Mouse (Mus musculus) cortical plate, adult 2 months (tissue): ENCODE results near the gene Abcc9. TPM values are rescaled to one million over a fixed set of nuclear protein-coding genes. Genes with fewer than 3 reads are reported as not detected.

Source experiments
- H3K27ac ChIP-seq: fragments of 200-500 bp; 2 replicates; pipeline ENCODE4 v1.5.1; 2012; ENCODE audit warnings: low read length, control low read depth, inconsistent platforms; ENCODE audit not compliant: insufficient read depth
- H3K4me1 ChIP-seq: fragments of 200-500 bp; 2 replicates; pipeline ENCODE4 v1.6.1; 2011; ENCODE audit warnings: low read length; ENCODE audit not compliant: control insufficient read depth, insufficient read depth
- H3K4me3 ChIP-seq: fragments of 200-500 bp; 2 replicates; pipeline ENCODE4 v1.5.1; 2011; ENCODE audit warnings: mild to moderate bottlenecking, low read length, control low read depth; ENCODE audit not compliant: insufficient read depth
- CTCF ChIP-seq: fragments of 200-500 bp; IDR thresholded peaks from 2 replicates; pipeline ENCODE4 v1.5.1; 2011; ENCODE audit warnings: mild to moderate bottlenecking, control low read depth, low read length; ENCODE audit not compliant: insufficient read depth; ENCODE audit errors: extremely low read depth
- POLR2A ChIP-seq: fragments of 200-500 bp; IDR thresholded peaks from 2 replicates; pipeline ENCODE4 v1.6.1; 2011; ENCODE audit warnings: mild to moderate bottlenecking, low read length, control low read depth; ENCODE audit not compliant: insufficient read depth; ENCODE audit errors: extremely low read depth
- polyA plus RNA-seq: library from polyadenylated mRNA; depleted of rRNA; stranded (reverse); fragments of >200 nt; gene quantifications from 2 replicates; pipeline ENCODE4 v1.2.3, GENCODE M21; 2012

The Abcc9 gene
- polyA plus RNA-seq, 1 experiment, result 3.1 TPM

DNA sequence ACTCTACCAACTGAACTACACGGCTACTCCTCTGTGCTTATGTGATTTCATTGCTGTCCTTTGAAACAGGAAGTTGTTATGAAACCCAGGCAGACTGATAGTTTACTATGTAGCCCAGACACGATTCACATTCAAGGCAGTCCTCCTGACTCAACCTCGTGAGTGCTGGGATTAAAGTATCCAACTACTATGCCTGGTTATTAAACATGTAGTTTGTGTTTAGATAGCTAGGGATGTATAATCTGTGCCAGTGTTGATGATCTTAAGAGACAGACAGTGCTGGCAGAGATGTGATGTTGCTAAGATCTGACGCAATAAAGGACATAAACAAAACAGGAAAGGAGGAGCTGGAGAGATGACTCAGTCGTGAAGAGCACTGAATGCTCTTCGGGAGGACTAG is 129.2 kb downstream of the Abcc9 start:
- H3K27ac ChIP-seq, result no peak overlapping the region
- H3K4me1 ChIP-seq, result no peaks in the 10 kb centered on the region
- H3K4me3 ChIP-seq, result no peak overlapping the region
- TF ChIP-seq POLR2A (no peak), CTCF (no peak)

DNA sequence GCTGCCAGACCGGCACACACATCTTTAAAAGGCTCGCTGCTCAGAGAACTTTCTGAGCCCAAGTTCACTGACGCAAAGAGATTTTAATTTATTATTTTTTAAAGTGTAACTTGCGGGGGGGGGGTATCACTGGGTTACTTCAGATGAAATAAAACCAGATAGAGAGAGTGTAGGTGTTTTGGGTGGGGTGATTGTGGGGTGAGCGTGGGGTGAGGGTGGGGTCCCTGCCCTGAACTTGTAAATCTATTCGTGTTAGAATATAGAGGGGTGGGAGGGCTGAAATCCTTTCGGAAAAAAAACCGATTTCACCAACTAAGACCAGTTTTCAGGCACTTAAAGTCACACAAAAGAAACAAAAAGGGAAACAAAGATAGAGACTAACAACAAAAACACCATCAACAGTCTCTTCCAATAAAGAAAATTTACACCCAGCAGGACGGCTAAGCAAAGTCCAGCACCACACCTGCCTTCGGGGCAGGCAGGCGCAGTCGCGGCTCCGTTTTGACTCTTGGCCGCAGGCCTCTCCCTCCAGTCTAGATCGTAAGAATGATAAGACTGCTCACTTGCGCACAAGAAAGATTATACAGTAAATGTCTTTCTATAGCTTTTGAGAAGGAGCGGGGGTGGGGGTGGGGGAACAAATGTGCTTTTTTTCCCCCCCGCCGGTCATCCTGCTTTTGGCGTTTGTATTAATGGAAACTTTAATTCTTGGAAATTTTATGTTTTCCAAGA is 130.3 kb downstream of the Abcc9 start:
- Histone ChIP-seq H3K4me1 (no peaks in the 10 kb centered on the region), H3K4me3 (peak overlapping the region; percentile 36; the same call in 1 of the 2 replicates), H3K27ac (no peak overlapping the region)
- no peak for TF ChIP-seq CTCF
- TF ChIP-seq POLR2A, result no peak

DNA sequence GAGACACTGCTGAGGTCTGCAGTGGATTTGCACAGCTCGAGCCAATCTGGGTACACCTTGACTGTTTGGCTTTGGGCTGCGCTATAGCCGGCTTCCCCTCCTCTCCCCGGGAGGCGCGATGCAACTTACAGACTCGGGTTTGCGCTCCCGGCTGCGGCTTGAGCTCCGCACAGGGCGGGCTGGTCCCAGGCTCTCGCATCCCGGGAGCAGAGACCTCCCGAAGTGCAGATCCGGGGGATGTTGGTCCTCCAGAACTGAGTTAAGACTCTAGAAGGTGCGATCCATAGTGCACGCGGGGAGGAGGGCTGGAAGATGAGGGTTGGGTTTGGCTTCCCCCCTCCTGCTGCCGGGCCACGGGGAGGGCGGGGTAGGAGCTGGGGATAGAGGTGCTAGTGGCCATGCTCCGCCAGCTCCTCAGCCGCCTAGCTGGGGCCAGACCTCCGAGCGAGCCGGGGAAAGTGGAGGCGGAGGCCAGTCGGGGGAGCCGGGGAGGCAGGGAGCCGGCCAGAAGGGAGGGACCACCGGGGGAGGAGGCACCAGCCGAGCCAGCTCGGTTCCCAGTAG is 131.0 kb downstream of the Abcc9 start, which contains the start of gene Kcnj8:
Gene Kcnj8, minus strand, starts transcription at position 560 of the 564 bp plus-strand sequence.
- H3K4me3 ChIP-seq, result peak within 1 kb of the TSS; percentile 36
- no peaks in the 10 kb centered on the region for H3K4me1 ChIP-seq
- no peak within 1 kb of the TSS for H3K27ac ChIP-seq
- TF ChIP-seq POLR2A (no peak), CTCF (no peak)

DNA sequence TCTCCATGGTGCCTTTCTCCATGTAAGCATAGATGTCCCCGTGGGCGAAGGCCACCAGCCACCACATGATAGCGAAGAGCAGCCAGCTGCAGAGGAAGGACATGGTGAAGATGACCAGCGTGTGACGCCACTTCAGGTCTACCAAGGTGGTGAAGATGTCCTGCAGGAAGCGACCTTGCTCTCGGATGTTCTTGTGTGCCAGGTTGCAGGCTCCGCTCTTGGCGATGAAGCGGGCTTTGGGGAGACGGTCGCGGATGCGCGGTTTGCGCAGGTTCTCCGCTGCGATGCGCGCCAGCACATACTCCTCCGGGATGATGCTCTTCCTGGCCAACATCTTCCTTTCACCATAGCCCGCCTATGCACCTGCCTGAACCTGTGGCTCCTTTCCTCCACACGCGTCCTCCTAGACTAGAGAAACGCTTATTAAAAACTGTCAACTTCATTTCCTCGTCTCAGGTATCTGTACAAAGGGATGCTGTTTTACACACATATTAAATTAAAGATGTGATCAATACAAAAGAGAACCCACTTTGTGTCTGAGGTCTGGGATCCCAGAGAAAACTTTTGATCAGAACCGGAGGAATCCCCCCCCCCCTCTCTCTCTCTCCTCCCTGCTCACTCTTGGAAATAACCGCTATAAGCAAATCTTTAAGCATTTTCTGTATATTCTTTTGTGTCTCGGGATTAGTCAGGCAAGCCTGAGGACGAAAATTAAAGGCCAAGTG is 131.9 kb downstream of the Abcc9 start:
- no peak overlapping the region; the same call in 1 of the 2 replicates for H3K4me3 ChIP-seq
- TF ChIP-seq POLR2A (no peak), CTCF (no peak)

DNA sequence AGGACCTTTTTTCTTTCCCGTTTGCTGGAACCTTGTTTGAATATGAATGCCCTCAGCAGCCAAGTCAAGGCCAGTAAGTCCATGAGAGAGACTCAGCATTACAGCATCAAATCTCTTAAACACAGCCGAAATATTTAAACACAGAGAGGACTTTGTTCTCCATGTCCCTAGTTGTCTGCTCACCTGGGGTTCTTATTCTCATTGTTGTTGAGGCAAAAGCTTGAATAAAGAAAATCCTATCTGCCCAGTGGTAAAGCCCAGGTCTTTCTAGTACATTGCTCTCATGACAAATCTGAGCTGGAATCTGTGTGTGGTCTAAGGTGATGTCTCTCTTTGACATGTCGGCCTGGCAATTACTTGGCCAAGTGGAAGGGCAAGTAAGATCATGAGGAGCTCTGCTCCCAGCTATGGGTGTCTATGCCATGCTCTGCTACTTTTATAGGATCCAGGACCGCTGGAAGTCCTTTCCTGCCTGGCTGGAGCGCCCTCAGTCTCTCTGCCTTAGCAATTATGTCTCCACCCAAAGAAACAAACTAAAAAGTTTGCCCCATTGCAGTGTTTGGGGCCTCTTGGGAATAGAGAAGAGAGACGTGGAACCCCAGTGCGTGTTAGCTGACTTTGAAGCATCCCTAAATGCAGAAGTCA is 133.3 kb downstream of the Abcc9 start:
- H3K27ac ChIP-seq, result no peak overlapping the region
- no peaks in the 10 kb centered on the region for H3K4me1 ChIP-seq
- no peak overlapping the region for H3K4me3 ChIP-seq
- no peak for TF ChIP-seq POLR2A
- no peak for TF ChIP-seq CTCF

More for the DNA sequence above, 131.9 kb downstream of the Abcc9 start:
- Histone ChIP-seq H3K4me1 (no peaks in the 10 kb centered on the region), H3K27ac (no peak overlapping the region)

DNA sequence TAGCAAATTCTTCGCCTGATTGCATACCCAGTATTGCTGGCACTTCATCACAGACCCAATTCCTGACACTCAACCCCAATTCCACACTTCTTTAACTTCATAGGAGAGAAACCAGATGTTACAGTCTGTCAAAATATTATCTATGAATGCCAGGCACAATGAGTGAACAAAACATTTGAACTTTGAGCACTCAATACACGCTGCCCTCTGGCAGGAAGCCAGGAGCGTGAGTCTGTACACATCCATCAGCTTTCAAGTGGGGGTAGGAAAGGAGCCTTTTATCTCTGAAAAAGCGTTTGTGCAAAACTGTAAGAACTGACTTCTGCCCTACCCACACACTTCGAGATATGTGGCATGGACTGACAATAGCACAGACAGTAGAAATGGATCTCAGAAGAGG is 134.7 kb downstream of the Abcc9 start:
- TF ChIP-seq CTCF (no peak), POLR2A (no peak)
- H3K27ac ChIP-seq, result no peak overlapping the region
- H3K4me3 ChIP-seq, result no peak overlapping the region
- no peaks in the 10 kb centered on the region for H3K4me1 ChIP-seq

DNA sequence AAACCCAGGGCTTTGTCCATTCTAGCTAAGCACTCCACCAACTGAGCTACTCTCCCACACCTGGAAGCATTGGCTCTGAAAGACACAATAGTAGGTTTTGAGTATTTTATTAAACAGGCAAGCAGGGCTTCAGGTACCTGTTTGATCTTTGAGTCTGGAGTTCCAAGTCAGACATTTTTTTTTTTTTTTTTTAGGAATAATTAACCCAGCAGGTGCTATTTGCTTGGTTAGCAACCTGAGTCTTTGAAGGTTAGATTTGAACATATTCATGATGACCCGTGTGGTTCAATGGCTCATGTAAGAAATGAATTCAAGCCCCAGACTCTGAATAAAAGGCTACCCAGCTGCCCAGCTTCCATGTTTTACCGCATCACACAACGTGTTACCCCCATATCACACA is 137.4 kb downstream of the Abcc9 start:
- TF ChIP-seq POLR2A, result no peak
- TF ChIP-seq CTCF, result no peak
- no peaks in the 10 kb centered on the region for H3K4me1 ChIP-seq
- H3K27ac ChIP-seq, result no peak overlapping the region
- no peak overlapping the region for H3K4me3 ChIP-seq

DNA sequence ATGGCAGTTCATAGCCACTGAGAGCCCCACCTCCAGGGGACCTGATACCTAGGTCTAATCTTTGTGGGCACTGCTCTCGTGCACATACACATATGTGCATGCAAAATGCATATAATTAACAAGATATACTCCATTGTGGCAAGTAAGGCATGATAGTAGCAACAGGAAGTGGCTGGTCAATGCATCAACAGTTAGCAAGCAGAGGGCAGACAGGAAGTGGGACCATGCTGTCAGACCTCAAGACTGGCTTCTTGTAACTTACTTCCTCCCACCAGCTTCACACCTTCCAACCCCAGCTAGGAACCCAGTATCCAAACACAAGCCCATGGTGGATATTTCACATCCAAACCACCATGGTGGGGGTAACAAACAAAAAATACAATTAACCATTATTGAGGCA is 141.0 kb downstream of the Abcc9 start:
- H3K27ac ChIP-seq, result no peak overlapping the region
- no peaks in the 10 kb centered on the region for H3K4me1 ChIP-seq
- no peak overlapping the region for H3K4me3 ChIP-seq
- TF ChIP-seq POLR2A (no peak), CTCF (no peak)

DNA sequence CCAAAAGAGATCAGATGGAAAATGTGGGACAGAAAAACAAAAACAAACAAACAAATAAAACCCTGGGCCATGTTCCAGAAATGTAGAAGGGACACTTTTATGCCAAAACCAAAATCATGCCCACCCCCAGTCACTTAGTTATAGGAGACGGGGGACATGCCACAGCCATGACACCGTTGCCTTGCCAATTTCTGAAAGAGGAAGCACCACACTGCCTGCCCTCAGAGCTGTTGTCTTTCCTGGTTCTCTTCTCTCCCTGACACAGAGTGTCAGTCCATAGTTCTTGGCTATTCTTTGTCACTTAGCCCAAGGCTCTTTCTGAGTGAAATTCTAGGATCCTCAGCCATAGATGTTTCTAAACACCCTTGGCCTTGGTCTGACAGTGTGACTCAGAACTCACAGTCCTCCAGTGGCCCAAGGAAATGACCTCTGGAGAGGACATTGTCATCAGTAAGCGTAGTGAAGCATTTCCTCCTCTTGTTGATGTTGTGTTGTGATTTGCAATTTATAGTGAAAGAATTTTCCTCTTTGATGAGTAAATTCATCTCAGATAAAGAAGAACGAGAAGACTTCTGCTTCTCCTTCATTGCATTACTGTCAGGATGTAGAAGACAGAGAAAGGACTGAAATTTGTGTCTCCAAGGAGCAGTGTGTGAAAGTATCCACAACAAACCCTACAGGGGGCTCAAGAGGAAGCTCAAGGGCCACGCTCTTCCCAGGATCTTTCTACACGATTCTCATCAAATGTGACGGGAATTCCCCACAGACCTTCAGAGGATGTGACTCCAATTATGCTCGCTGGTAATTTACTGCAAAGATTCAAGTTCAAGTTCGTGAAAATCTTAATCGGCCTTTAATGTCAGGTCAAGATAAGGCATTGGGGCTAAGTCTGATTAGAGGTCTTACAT is 143.1 kb downstream of the Abcc9 start:
- no peak overlapping the region for H3K27ac ChIP-seq
- H3K4me3 ChIP-seq, result no peak overlapping the region
- TF ChIP-seq CTCF (no peak), POLR2A (no peak)
- H3K4me1 ChIP-seq, result no peaks in the 10 kb centered on the region
